Mouse (Mus musculus): ENCODE data around the gene CN725425. TPM values are rescaled to one million over a fixed set of nuclear protein-coding genes. Genes with fewer than 3 reads are reported as not detected.

Gene CN725425
- not detected in 2 replicates for polyA plus RNA-seq (2012)

GRCm38 (mm10) chr15:91199256-91199905, at the start of gene CN725425:
Gene CN725425 (plus strand): TSS chr15:91199494.
- no peak for TF ChIP-seq GATA1 (IDR thresholded peaks at IDR 0.05; ENCODE audit: low read length)

GRCm38 (mm10) chr15:91152592-91152991, 46.7 kb upstream of the CN725425 start:
- no peak for TF ChIP-seq GATA1 (IDR thresholded peaks at IDR 0.05; ENCODE audit: low read length)

DNA sequence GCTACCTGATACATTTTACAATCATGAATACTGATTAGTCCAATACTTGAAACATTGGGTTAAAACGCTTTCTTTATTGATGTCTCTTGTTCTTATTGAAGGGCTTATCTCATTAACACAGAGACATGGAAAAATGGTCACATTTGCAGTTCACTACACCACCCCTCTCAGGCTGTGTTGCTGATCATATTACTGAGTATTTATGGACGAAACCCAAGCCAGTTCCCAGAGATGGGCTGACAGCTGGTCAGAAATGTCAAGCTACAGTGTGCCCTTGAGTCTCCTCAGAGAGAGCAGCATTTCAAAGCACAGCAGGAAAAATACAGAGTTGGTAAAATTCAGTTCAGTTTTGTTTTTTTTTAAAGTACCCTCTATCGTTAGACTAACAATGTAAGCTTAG, 46.0 kb upstream of the CN725425 start:
- TF ChIP-seq GATA1 (IDR thresholded peaks at IDR 0.05; ENCODE audit: low read length): no peak

- no peak for TF ChIP-seq GATA1 (IDR thresholded peaks at IDR 0.05; ENCODE audit: low read length)
Measured at GRCm38 (mm10) chr15:91161153-91161552, 38.1 kb upstream of the CN725425 start.

DNA sequence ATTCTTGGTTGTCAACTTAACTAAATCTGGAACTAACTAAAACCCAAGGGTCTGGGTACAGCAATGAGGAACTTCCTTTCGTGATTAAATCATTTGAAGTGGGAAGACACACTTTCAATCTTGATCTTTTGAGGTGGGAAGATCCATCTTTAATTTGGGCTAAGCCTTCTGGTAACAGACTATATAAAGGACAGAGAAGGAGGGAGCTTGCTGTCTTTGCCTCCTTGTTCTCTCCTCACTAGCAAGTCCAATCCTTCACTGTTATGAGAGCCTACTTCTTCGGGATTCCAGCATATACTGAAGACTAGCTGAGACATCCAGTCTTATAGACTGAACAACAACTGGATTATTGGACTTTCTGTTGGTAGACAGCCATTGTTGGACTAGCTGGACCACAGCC, 35.8 kb upstream of the CN725425 start:
- TF ChIP-seq GATA1 (IDR thresholded peaks at IDR 0.05; ENCODE audit: low read length): no peak

GRCm38 (mm10) chr15:91165021-91165420, 34.3 kb upstream of the CN725425 start:
- no peak for TF ChIP-seq GATA1 (IDR thresholded peaks at IDR 0.05; ENCODE audit: low read length)

- no peak for TF ChIP-seq GATA1 (IDR thresholded peaks at IDR 0.05; ENCODE audit: low read length)
Measured at GRCm38 (mm10) chr15:91167850-91168562, 31.3 kb upstream of the CN725425 start.

DNA sequence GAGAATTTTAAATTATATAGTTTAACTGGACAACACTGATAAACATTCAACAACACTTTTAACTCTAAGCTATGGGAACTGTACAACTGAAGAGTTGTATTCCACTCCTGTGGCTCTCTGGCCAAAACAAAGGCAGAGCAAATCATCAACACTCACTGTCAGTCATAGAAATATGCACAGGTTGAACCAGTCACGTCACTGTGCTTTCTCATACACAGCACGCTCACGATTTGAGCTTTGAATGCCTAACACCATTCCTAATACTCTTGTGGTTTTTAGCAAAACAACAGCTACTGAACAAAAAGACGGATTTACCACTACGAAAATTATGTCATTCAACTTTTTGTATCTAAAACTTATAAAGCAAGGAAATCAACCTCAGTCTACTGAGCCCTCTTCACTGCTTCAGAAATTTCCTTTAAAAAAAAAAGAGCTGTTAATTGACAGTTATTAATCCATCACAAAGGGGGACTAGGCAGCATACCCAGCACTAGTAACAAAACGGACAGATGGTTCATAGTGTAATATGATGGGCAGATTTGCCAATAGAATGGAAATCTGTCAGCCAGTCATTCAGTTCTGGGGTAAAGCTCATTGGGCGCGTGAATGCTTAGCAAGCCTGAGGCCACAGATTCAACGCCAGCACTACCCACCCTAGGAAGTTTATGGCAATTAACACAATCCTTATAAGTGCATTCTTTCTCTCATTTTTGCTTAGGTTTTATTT, 28.5 kb upstream of the CN725425 start:
- no peak for TF ChIP-seq GATA1 (IDR thresholded peaks at IDR 0.05; ENCODE audit: low read length)

DNA sequence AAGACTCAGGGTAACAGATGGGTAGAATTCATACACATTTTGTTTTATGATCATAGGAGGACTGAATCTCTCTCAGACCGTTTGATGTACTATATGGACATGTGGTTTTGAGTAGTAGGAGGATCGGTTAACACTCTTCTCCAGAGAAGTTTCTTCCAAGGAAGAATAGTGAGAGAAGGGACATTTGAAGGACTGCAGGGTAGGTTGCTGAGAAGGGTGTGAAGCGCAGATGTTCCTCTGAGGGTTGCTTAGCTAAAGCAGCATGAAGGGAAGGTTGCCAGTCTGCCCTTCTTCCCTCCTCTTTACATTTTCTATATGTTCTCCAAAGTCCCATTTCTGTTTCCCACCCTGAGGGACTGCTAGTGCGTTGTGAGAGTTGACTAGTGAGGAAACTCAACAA, 28.0 kb upstream of the CN725425 start:
- no peak for TF ChIP-seq GATA1 (IDR thresholded peaks at IDR 0.05; ENCODE audit: low read length)

DNA sequence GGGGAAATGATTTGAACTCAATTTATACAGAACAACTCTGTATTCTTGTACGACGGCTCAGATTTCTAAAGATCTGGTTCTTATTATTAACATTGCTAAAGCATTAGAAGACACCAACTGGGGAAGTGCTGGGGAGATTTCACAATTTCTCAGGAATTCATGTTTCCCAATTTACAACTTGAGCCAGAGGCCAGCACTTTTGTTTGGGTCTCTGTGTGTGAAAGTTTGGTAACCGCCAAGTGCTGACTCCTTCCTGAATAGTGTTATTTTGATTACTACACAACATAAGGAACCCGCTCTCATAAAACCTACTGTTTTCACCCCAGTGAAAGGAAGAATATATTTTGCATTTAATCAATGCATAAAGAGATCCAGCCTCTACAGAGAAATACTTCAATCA, 27.1 kb upstream of the CN725425 start:
- TF ChIP-seq GATA1 (IDR thresholded peaks at IDR 0.05; ENCODE audit: low read length): no peak

DNA sequence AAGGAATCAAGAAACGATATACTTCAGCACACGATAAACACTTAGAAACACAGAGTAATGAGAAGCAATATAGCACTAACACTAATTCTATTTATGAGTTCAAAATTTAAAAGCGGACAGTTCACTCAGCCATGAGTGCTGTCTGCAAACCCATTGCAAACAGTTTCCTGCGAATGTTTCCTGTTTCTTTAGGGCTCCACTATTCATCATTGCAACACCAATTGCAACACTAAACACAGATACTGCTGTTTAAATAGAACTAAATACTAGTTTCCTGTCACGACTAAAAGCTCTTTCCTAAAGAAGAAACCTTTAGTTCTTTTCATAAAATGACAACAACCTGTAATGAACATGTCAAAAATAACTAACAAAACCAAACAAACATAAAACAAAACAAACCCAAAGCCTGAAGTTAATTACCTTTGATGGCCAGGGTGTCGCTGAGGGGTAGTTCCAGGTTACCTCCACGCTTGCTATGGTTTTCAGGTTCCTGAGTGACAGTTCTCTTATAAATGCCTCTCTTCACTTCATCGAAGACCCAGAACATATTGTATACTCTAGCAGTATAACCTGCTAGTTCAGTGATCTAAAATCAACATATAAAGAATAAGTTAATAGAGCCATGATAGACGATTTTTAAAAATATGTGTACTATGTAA, 20.5 kb upstream of the CN725425 start:
- no peak for TF ChIP-seq GATA1 (IDR thresholded peaks at IDR 0.05; ENCODE audit: low read length)

GRCm38 (mm10) chr15:91179911-91180622, 19.2 kb upstream of the CN725425 start:
- TF ChIP-seq GATA1 (IDR thresholded peaks at IDR 0.05; ENCODE audit: low read length): no peak

GRCm38 (mm10) chr15:91186358-91186757, 12.9 kb upstream of the CN725425 start:
- no peak for TF ChIP-seq GATA1 (IDR thresholded peaks at IDR 0.05; ENCODE audit: low read length)

DNA sequence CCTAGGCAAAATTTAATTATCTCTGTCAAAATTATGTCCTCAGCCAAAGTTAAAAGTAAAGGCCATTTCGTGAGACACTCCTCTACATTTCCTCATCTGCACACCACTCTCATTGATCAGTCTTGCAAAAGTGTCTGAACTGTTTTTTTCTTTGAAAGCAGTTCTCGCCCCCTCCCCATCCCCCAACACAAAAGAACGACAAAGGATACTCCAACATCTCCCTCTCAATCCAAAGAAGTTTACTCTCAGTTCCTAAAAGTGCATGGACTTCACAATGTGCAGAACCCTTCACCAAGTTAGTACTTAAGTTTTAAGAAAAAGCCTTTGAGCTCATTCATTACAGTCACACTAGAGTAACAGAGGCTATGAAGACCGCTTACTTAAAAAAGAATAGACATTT, 9.3 kb upstream of the CN725425 start:
- TF ChIP-seq GATA1 (IDR thresholded peaks at IDR 0.05; ENCODE audit: low read length): no peak

DNA sequence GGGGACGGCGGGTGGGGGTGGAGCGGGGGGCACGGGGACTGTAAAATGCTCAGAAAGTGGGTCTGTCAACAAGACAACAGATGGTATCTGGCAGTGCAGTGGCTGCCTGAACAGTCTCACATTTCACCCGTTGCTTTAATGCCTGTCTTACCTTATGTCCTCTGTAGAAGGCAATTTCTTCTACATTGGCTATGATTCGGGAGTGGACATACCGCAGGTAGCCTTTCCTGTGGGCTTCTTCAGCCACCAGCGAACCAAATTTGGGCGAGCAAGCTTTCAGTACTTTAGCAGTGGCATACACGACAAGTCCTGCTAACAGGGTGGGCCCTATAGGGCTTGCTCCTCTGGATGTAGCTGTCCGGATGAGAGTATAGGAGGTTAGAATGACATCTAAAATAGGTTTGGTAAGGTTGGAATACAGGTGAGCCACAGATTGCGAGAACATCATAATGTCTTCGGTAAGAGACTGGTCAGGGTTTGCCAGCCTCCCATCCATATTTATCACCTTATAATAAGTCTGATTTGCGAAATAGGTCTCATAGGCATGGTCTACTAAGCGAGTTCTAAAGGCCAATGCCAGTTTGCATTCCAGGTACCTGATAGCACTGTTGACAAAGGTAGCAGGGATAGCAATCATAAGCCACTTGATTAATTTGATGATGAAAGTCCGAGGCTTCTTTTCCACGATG, 8.6 kb upstream of the CN725425 start:
- no peak for TF ChIP-seq GATA1 (IDR thresholded peaks at IDR 0.05; ENCODE audit: low read length)

All from G1E-ER4 (cell line).